Mouse (Mus musculus): ENCODE measurements at regions not wholly inside any gene's neighbourhood (a gene's known extent, or its start where the extent isn't known, plus 50 kb on each side); places are given as distances from the start of the nearest gene placed in this dataset.

DNA sequence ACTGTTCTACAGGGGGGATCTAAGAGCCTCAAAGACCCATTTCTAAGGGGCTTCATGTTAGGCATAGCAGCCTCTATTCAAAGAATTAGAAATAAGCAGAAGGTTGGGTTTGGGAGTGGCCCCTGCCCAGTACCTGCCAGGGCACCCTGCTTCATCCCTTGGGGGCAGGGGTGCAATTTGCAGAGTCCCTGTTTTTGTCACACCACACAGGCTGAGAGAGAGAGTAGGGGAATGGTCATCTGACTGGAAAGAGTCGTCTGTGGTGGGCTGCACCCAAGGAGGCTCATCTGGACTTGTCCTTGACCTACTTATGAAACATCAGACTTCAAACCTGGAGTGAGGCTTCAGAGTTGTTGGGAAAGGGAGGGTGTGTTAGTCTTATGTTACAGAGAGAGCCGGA lies 382.3 kb downstream of the Vrk1 start:
- DNase-seq (ENCODE audit: low read depth): no peak

GRCm38 (mm10) chr12:106399085-106399484 lies 389.1 kb downstream of the Vrk1 start:
- DNase-seq (ENCODE audit: low read depth): no peak

DNA sequence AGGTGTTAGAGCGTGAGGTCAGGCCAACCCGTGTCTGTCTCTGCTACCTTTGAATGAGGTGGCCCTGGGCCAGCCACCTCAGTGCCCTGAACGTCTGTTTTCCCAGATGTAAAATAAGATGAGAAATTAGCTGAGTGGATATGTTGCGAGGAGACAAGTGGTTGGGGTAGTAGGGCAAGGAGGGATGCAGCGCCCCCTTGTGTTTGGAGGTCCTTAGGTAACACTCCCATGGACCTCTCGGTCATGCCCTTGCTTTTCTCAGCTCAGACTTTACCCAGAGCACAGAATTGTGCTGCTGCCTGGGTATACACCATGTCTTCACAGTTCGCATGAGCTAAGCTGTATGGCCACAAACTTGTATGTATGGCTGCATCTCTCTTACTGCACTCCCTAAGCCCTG lies 401.0 kb downstream of the Vrk1 start:
- DNase-seq (ENCODE audit: low read depth): no peak

DNA sequence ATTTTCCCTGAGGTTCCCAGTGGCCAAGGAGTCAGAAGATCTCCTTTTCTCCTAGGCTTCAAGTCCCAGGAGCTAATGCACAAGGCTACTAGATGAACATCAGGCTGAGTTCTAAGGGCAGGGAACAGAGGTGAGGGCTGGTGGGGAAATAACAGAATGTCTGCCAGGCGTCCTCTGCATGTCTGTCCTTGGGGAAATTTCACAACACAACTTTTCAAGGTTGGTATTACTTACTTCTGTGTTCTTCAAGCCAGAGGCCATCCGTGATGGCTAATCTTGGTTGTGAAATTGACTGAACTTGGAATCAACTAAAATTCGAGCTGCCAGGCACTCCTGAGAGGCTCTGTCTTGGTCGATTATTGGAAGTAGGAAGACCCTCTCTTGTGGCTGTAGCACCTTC lies 416.6 kb downstream of the Vrk1 start:
- no peak for DNase-seq (ENCODE audit: low read depth)

GRCm38 (mm10) chr12:106429991-106430390 lies 420.0 kb downstream of the Vrk1 start:
- no peak for DNase-seq (ENCODE audit: low read depth)

GRCm38 (mm10) chr12:106445151-106445550 lies 435.1 kb downstream of the Vrk1 start:
- DNase-seq (ENCODE audit: low read depth): no peak

DNA sequence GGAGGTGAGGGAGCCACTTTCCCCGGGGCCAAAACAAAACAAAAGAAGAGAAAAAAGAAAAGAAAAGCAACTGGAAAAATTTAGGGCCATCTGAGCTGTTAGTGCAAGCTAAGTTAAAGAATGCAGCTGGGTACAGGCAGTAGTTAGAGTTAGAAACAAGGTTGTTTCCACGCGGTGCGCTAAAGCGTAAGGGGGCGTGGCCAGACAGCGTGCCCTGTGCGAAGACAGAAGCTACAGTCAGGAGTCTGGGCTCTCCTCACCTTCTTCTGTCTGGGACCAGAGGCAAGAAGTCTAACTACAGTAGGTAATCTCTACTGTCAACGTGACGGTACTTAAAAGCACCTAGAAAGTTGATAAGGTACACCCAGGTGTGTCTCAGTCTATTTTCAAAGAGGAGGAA lies 435.9 kb downstream of the Vrk1 start:
- no peak for DNase-seq (ENCODE audit: low read depth)

GRCm38 (mm10) chr12:106446876-106447532 lies 437.0 kb downstream of the Vrk1 start:
- DNase-seq (ENCODE audit: low read depth): no peak

GRCm38 (mm10) chr12:106448551-106448950 lies 438.5 kb downstream of the Vrk1 start:
- DNase-seq (ENCODE audit: low read depth): no peak

- no peak for DNase-seq (ENCODE audit: low read depth)
These were observed 443.5 kb downstream of the Vrk1 start for GRCm38 (mm10) chr12:106453491-106453890.

DNA sequence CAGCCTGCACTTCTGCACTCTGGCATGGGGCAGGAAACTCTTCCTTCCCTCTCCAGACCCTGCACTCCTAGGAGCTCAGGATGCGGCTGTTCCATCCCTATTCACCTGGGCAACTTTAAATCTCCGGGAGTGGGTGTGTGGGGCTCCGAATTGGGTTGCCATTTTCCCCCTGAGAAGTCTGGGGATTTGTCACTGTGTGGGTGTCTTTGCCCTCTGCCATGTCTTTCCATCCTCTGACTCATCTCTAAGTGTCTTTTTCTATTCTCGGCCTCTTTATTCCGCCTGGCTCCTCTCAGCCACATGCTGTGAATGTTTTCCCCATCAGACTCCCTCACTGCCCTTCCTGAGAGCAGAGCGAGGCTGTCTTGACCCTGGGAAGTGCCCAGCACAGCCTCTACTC lies 448.2 kb downstream of the Vrk1 start:
- DNase-seq (ENCODE audit: low read depth): no peak

DNA sequence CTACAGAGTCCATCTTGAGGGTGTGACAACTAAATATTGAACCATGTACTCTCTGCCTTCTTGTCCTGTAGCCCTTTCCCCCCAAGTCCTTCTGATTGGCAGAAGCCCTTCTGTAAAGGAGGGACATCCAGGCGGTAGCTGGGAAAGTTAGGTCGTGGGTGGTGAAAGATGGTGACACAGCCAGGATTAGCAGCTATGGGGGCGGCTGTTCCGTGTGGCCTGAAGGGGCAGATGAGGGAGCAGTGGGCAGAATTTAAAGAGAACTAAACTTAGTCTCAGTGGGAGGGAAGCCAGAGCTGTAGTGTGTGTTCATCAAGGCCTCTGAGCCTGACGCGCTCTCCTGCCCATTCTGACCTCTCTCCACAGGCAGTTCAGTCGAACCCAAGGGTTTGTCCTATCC lies 450.6 kb downstream of the Vrk1 start:
- no peak for DNase-seq (ENCODE audit: low read depth)

GRCm38 (mm10) chr12:106462281-106462680 lies 452.3 kb downstream of the Vrk1 start:
- no peak for DNase-seq (ENCODE audit: low read depth)

DNA sequence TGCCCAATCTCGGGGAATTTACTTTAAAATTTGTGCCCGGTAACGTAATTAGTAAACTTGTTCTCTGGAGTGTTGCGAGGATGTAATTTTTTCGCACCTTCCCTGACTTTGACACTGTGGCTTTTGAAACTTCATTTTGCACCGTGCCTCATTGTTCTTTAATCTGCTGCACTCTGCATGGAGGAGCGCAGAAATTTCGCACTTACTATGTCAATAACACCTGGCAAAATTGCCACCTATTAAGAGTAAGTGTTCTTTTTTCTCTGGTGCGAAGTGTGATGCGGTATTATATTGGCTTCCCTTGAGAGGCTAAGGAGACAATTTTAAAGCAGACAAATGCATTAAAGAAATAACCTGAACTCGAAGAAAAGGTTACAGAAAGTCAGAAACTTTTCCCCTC lies 454.7 kb downstream of the Vrk1 start:
- DNase-seq (ENCODE audit: low read depth): no peak

- no peak for DNase-seq (ENCODE audit: low read depth)
These were observed 458.3 kb downstream of the Vrk1 start for GRCm38 (mm10) chr12:106468173-106468860.

GRCm38 (mm10) chr12:106474501-106475165 lies 464.6 kb downstream of the Vrk1 start:
- DNase-seq (ENCODE audit: low read depth): no peak

GRCm38 (mm10) chr12:106475486-106476050 lies 465.5 kb downstream of the Vrk1 start:
- no peak for DNase-seq (ENCODE audit: low read depth)

- DNase-seq (ENCODE audit: low read depth): no peak
These were observed 467.1 kb downstream of the Vrk1 start for GRCm38 (mm10) chr12:106477040-106477665.

GRCm38 (mm10) chr12:106477731-106478130 lies 467.7 kb downstream of the Vrk1 start:
- no peak for DNase-seq (ENCODE audit: low read depth)

- DNase-seq (ENCODE audit: low read depth): no peak
These were observed 468.4 kb downstream of the Vrk1 start for GRCm38 (mm10) chr12:106478381-106478781.

DNA sequence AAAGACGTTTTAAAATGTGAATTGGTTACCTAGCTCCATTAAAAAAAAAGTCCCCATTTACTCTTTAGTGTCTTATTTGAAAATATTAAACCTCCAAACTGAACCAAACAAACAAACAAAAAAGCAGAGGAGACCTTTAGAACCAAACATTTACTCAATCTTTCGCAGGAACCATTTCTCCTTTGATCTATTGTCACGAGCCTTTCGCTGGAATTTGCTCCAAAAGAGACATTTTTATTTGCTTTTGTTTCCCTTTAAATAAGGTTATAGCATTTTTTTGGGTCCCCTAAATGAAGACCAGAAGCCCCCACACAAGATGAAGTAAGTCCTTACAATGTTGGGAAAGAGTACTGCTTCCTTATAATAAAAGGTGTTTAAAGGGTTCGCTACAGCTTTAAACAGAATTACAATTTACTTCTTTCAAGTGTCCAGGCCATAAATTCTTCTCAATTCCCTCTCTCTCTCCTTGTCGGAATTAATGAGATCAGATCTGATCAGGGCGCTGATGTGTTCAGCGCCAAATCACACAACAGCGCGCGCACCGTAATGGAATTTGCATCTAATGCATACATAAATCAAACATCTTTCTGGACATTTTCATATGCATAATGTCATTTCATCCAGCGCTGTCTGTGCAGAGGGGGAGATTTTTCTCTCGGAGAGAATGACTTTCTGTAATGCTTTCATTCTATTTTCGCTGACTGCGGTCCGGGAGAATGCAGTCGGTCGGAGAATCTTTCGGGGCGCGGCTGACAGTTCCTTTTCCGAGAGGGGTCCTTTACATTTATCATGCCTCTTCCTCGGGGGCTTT lies 469.2 kb downstream of the Vrk1 start:
- DNase-seq (ENCODE audit: low read depth): no peak

DNA sequence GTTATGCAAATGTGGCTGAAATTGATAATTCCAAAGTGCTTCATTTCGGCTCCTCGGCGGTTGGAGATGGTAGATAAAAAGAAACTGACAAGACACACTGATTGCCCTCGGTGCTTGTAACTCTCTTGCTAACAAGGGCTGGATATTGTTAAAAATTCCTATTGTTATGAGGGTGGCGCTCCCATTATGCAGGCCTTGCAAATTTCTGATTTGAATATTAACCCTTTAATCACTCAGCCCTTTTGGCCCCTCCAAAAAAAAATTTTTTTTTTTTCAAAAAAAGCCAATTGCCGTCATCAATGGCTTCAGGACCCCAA lies 469.8 kb downstream of the Vrk1 start:
- DNase-seq (ENCODE audit: low read depth): no peak
